Mouse (Mus musculus) activated CD4-positive, CD25-positive, alpha-beta regulatory T cell, adult 9 weeks (primary cell): ENCODE measurements around the gene Bpifa3. TPM values are rescaled to one million over a fixed set of nuclear protein-coding genes. Genes with fewer than 3 reads are reported as not detected.

Experiments
- polyA plus RNA-seq: library from polyadenylated mRNA; unstranded; fragments of 100-300 nt; shearing (Covaris generic); gene quantifications from one replicate; pipeline ENCODE4 v1.2.1, GENCODE M21; 2017

Bpifa3 gene
- polyA plus RNA-seq: not detected

DNA sequence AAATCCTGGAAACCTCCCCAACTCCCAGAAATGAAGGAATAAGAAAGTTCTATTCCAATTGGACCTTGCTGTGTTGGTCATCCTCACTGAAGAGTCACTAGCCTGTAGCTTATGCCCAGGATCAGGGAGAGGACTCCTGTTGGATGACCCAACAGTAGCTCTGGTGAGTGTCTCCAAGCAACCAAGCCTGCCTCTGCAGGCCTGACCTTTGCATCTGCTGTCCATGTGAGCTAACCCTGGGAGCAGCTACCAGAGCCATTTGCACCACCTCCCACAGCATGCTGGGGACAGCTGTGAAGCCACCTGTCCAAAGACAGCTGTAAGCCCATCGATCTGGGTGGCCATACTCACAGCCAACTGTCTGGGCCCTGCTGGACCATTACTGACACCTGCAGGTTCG lies at the start of gene Bpifa3:
Gene Bpifa3, plus strand, starts transcription at position 217 of the 400 bp plus-strand sequence.

DNA sequence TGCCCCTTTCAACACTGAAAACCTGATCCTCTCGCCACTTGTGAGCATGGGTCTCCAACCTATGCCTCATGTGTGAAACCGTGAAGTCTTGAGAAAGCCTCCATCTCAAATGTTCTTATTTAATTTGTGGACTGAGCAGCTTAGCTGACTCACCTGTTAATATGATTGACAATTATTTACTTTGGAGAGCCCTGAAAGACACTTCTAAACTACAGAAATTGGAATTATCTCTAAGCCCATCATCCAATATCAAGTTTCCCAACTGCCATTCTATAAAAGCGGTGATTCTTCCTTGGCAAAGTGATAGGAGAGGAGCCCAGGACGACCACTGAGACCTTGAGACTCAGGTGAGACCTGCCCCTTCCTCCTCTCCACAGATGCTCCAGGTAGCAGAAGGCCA lies 12.4 kb downstream of the Bpifa3 start, which contains the start of gene Bpifa1:
Gene Bpifa1, plus strand, starts transcription at position 301 of the 400 bp plus-strand sequence.

DNA sequence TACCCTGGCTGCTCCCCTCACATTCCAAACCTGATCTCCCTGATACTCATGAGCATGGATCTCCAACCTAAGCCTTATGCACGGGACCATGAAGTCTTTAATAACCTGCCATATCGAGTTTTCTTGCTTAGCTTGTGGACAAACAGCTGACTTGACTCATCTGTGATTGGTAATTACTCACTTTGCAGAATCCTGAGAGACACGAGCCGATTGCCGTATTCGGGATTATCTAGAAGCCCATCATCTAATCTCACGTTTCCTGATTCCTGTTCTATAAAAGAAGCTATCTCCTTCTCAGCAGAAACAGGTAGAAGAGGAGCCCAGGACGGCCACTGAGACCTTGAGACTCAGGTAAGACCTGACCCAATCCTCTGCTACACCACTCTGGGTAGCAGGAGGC lies 32.2 kb downstream of the Bpifa3 start, which contains the start of gene Bpifa5:
Gene Bpifa5, plus strand, starts transcription at position 301 of the 400 bp plus-strand sequence.

Other genes starting within 250 kb of the Bpifa3 start
- gene Bpifb6, start 229.9 kb upstream of the Bpifa3 start, polyA plus RNA-seq: not detected
- gene Bpifb3, start 212.1 kb upstream of the Bpifa3 start, polyA plus RNA-seq: not detected
- not detected for gene Bpifb4, start 192.1 kb upstream of the Bpifa3 start, polyA plus RNA-seq
- not detected for gene Bpifa6, start 155.4 kb upstream of the Bpifa3 start, polyA plus RNA-seq
- gene Bpifa2, start 122.1 kb upstream of the Bpifa3 start, polyA plus RNA-seq: 0.45 TPM
- gene Bpifa1, start 12.5 kb downstream of the Bpifa3 start, polyA plus RNA-seq: not detected
- gene Bpifa5, start 32.3 kb downstream of the Bpifa3 start, polyA plus RNA-seq: not detected
- not detected for gene Bpifb1, start 60.5 kb downstream of the Bpifa3 start, polyA plus RNA-seq
- not detected for gene Bpifb5, start 93.4 kb downstream of the Bpifa3 start, polyA plus RNA-seq
- gene Bpifb9a, start 127.5 kb downstream of the Bpifa3 start, polyA plus RNA-seq: not detected
- gene Bpifb9b, start 176.9 kb downstream of the Bpifa3 start, polyA plus RNA-seq: not detected
- gene Cdk5rap1, start 242.7 kb downstream of the Bpifa3 start, polyA plus RNA-seq: 17.7 TPM